Mouse (Mus musculus) kidney, postnatal 14 days (tissue): Measurements from ENCODE around the gene Fv1.

Experiments used
- DNase-seq: peaks from one replicate; pipeline ENCODE4 v3.0.0; 2022; ENCODE audit warnings: mixed read lengths

Fv1 gene

DNA sequence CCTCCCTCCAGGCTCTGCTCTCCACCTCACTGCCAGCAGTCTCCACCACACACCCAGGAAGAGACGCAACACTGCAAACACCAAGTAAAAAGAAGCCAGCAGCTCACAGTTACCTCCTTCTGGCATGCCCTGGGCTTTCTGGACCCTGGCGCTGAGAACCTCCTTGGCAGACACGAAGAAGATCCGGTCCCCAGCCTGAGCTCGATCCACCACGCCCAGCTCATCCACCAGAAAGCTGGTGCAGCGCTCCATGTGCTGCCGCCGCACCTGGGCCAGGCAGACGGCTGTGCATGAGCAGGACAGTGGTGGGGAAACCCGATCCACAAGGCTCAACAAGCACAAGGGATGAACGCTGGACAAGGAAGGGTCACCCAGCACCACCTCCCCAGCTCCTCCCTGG is 17.4 kb downstream of the Fv1 start:
- no peak for DNase-seq

DNA sequence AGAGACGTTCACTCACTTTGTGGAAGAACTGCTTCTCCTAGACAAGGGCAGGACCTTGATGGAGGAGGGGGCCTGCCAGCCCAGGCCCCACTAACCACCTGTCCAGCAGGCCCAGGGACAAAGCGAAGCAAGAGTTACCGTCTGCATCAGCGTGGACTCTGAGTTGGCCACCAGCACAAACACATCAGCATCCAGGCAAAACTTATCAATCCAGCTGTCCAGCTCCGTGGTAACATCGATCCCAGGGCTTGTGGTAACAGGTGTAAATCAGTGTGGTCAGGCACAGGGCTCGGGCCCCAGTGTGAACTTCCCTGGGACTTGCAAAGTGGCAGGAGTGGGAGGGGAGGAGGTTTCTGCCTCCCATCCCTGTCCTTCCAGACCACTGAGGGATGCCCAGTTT is 18.5 kb downstream of the Fv1 start:
- no peak for DNase-seq

DNA sequence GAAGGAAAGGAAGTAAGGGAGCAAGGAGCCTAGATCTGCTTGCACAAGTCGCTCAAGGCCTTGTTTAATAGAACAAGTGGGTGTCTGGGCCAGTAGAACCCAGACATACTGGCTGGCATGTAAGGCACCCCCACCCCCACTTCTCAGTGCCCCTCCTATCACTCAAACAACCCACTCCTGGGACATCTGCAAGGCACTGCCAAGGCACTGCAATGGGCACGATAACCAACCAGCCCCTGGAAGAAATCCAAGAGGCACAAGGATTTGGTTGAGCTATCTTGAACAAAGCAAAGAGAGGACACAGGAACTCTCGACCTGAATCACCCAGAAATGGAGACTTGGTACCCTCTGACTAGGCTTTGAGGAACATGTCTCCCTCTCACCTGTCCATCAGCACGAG is 19.5 kb downstream of the Fv1 start:
- DNase-seq = no peak

DNA sequence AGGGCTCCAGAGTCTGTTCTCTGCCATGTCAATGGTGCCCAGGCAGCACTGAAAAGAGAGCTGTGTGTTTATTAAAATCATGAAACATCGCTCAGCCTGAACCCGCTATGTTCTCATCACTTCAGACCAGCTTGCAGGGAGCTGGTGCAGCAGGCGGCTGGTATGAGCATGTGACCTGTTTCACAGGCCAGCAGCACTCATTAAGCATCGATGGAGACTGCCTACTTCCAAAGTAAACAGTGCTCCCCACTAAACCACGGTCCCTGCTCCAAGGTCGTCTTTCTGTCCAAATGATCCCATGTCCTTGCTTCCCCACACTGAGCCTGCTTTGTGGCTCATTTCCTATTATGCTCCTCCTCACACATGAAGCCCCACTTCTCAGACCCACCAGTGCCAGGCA is 21.6 kb downstream of the Fv1 start:
- no peak for DNase-seq

DNA sequence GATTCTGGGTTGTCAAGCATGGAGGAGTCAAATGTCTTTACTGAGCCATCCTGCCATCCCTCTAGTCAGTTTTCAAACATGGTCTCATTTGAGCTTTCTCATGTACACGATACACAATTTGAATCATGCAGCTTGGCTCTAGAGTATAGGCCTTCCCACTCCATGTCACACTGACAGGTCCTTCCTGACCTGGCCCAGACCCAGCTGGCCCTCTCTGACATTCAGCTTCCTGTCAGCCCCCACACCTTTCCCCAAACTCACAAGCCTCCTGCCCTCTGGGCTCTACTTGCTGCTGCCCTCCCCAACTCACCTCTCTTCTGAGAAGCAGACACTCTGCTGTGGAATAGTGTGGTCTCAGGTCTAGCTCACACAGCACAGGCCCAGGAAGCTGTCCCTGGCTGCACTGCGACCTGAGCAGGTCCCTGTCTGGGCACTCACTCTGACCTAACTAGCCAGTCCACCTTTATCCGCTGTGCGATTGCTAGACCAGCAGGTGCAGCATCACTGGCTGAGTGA is 27.1 kb downstream of the Fv1 start:
- no peak for DNase-seq

DNA sequence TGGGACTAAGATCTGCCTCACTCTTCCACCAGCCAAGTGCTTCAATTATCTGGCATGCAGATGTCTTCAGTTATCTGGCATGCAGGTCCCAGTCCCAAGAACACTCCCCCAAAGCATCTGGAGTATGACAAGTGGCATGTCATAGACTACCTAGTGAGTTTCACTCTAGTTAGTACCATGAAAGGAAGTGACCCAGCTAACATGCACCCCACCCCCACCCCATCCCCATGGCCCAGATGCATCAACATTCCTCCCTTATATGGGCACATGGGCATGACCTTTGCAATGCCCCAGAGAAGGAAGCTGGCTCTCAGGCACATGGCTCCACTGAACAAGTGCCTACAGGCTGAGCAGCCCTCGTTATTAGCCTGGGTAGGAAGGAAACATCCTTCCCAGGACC is 27.6 kb downstream of the Fv1 start:
- no peak for DNase-seq

DNA sequence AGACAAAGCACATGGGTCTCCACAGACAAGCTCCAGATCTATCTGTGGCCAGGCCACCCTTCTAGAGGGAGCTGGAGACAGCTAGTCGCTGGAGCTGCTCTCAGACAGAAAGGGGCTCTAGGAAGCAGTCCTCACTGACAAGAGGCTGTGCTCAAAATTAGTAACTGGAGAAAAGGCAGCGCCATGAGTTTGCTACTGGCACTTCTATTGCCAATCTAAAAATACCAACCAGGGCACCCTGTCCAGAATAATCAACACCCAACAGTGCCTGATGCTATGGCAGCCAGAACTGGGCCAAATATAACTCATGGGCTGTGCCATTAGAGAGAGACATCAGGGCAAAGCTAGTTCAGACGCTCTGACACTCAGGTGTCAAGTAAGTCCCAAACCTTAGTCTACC is 28.6 kb downstream of the Fv1 start:
- DNase-seq = no peak

DNA sequence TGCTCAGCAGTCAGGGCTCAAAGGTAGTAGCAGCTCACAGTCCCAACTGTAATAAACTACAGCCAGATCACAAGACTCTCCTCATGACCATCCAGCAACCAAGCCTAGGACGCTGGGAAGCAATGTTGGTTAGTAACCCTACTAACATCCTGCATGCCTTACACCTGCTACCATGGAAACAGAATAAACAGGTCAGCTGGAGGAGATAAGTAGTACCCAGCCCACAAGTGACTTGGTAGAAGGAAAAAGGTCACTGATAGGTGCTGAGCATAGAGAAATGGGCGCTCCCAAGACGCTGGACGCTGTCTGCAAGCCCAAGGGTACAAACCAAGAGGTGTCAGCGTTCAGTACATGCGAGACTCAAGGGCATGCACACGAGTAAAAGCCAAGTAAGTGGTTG is 31.7 kb downstream of the Fv1 start:
- no peak for DNase-seq

DNA sequence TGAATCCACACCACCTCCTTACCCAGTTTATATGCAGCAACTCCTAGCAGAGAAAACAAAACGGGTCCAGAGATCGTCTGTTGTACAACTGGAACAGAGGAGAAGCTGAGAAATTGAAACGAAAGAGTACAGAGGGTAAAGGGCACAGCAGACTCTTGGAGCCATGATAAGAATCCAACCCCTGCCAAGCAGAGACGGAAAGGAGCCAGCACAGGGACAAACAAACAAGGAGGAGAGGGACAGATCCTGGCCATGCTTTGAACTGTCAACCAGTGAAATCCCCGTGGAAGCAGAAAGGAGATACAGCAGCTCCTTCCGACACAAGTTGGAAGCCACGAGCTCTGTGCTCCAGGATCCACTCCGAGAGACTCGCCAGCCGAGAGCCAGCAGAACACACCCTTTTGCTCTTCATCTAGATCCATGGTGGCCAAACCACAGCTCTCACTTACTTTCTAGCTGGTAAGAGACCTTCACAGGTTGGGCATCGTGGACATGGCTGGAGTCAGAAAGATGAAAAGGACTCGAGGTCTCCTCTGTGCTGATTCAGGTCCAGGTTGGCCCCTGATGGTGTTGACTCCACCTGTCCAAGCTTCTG is 34.2 kb downstream of the Fv1 start:
- no peak for DNase-seq

DNA sequence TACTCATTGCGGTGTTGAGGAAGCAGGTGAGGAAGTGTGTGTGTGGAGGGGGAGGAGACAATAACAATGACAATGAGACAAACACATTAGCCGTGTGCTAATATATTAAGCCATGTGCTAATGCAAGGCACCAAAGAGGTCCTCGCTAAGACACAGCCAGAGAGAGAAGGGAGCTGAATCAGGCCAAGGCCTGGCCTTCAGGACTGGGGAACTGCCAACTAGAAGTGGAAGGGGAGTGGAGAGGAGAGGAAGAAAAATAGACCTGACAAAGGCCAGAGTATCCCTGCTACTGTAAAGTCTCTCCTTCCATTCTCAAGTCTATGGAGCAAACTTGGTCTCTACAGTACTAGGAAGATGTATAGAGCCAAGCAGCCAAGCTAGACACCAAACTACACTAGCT is 34.8 kb downstream of the Fv1 start:
- no peak for DNase-seq

DNA sequence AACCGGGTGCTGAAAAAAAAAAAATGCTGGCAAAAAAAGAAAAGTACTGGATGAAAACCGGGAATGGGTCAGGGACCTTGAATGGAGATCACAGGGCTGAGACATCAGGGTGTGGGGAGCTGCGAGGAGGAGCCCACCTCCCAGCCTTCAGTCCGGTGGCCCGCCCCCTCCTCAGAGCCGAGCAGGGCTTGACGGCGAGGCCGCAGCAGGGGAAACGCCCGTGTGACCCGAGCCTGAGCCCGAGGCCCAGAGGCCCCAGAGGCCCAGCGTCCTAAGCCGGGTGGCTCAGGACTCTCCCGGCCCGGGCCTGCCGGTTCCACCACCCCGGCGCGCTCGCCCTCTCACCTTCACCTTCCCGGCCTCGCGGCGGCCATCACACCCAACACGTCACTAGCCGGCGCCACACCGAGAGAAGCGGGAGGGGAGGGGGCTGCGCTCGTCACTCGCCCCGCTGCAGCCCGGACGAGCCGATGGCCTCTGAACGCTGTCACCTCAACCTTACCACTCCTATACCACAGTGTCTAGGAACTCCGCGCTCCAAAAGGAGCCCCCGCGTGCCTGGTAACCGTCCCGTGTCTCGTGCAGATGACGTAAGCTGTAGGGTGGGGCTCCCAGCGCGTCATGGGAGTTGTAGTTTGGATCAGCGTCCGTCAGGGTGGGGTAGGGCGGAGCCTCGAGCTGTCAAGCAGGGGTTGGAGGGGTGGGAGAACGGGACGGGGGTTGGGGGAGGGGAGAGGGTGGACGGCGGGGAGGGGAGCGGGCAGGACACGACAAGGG is 35.7 kb downstream of the Fv1 start, which contains the start of gene Mfn2:
Mfn2 (minus strand) TSS at position 392 of the 777 bp plus-strand sequence.
- DNase-seq = peak; percentile 94

DNA sequence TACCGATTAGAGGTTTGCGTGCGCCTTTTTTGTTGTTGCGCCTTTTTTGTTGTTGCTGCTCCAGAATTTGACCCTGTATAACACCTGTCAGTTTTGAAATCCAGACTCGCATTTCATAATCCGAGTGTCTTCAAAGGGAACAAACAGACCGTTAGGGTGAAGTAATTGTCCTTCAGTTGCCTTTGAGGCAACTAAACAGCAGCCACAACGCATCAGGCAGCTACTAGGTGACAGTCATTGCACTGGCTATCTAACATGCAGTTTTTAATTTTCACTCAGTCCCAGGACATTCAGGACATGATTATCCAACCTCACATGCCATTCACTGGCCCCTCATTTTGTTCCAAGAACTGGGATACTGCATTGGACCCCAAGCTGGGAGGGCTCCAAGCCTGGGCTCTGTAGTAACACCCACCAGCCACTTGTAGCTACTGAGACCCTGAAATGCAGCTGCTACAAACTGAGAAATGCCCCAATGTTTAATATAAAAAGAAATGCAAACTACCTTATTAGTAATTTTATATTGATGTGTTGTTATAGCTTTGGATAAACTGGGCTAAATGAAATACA is 36.4 kb downstream of the Fv1 start:
- no peak for DNase-seq

DNA sequence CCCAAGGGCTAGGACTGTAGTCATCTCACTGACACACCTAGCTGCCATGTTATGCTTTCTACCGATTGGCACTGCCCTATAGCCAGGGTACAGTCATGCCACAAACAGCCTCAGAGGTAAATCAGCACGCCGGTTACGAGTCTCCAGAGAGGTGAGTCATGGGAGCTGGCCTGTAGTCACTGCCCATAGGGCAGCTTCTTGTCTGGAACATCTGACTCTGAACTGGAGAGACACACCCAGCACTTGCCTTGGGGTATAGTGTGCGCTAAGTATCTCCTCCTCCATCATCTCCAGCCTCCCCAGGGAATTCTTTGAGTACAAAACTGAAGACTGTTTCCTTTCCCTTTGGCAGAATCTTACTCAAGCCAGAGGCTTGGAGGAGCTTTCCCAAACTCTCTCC is 37.5 kb downstream of the Fv1 start:
- no peak for DNase-seq

DNA sequence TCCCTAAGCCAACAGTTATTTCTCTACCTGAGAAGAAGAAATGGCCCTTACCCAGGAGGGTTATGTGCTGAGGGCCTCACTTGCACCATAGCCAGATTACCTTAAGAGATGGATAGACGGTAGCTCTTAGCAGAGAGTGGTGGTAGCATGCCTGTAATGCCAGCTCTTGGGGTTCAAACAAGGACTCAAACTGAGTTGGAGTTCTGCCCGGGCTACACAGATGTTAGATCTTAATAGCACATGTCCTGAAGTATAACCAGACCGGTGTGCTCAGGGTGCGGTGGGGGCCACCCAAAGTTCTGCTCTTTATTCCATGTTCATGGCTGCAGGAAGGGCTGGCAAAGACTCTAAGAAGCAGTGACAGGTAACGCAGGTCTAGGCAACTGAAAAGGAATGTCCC is 40.7 kb downstream of the Fv1 start:
- no peak for DNase-seq

DNA sequence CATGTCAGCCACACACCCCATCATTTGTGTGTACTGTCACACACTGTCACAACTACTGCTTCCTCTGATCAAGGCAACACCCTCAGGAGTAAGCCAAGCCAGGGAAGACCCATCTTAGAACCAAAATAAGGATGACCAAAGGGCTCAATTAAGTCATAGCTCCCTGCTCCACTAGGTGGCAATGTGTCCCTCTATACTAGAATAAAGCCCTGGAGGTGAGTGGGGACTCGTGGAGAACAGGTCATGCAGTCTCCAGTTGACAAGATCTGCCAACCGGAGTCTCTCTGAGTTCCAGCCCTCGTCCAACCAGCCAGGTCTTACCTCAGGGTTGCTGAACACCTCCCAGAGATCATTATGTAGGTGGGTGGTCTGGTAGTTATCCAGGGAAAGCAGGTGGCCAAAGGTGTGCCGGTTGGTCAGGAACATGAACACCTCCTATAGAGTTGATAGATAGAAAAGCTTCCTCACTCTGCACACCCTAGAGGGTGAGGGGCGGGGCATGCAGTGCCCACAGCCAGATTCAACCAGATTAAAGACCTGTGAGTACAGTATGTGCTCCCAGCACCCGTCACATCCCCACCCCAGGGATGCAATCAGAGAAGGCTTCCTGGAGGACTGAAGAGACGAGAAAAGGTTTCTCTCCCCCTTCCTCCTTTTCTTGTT is 49.8 kb downstream of the Fv1 start:
- peak; percentile 66 for DNase-seq
